Mouse (Mus musculus): Measurements from ENCODE around the gene Rrp7a.

DNA sequence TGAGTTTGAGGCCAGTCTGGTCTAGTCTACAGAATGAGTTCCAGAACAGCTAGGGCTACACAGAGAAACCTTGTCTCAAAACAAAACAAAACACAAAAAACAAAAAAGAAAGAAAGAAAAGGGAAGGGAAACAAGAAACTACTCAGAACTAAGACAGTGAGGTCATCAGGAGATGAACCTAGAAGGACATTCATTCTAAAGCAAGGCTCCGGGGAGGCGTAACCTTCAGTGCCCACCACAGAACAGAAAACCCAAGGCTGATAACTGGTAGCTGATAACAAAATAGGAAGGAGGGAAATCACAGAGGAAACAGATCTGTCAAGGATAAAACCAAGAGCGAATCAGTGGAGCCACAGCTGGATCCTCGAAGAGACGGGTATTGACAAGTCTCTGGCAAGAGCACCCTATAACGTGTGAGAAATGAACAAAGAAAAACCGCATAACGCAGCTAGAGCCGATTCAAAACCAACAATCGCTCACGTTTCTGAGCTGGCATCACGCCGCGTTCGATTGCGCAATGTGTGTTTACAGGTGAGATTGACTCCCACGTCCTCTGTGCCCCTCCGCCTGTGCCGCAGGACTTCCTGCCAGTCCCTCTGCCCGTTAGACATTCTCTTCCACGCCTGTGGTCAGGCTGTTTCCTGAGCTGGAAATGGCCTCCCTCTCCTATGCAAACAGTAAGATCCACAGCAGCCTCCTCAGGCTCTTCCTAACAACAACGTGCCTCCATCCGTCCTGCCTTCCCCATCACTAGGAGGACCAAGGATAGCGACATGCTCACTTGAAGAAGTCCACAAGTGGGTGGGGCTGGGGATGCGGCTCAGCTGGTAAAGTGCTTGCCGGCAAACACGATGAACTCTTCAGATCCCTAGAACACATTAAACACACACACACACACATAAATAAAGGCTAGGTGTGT lies 46.7 kb downstream of the Rrp7a start:
- TF ChIP-seq POLR2A (IDR thresholded peaks at IDR 0.05; ENCODE audit: borderline replicate concordance, control insufficient read depth, low read depth, low read length) (no peak), CTCF (IDR thresholded peaks at IDR 0.05; ENCODE audit: control insufficient read depth, insufficient read depth, low read length) (no peak)
